Mouse (Mus musculus): ENCODE measurements around the gene Edaradd.

GRCm38 (mm10) chr13:12511189-12511965 lies 8.9 kb downstream of the Edaradd start:
- TF ChIP-seq CTCF (IDR thresholded peaks at IDR 0.05; ENCODE audit: low read depth) (no peak), EP300 (IDR thresholded peaks at IDR 0.05; ENCODE audit: low read depth) (no peak)

Measured in heart, postnatal 0 days (tissue).